Mouse (Mus musculus) CH12F3 (cell line): Measurements from ENCODE around the gene Npat.

Experiments
- in situ Hi-C: fragments of 300-500 bp; cut with MboI; formaldehyde crosslinking; loops from 2 replicates; pipeline ENCODE4 v1.14.3; 2020; ENCODE audit warnings: low sequenced_read_pairs

The Npat gene

GRCm38 (mm10) chr9:53609306-53609967 is 72.6 kb downstream of the Npat start:
- in situ Hi-C loops = no loop called here

DNA sequence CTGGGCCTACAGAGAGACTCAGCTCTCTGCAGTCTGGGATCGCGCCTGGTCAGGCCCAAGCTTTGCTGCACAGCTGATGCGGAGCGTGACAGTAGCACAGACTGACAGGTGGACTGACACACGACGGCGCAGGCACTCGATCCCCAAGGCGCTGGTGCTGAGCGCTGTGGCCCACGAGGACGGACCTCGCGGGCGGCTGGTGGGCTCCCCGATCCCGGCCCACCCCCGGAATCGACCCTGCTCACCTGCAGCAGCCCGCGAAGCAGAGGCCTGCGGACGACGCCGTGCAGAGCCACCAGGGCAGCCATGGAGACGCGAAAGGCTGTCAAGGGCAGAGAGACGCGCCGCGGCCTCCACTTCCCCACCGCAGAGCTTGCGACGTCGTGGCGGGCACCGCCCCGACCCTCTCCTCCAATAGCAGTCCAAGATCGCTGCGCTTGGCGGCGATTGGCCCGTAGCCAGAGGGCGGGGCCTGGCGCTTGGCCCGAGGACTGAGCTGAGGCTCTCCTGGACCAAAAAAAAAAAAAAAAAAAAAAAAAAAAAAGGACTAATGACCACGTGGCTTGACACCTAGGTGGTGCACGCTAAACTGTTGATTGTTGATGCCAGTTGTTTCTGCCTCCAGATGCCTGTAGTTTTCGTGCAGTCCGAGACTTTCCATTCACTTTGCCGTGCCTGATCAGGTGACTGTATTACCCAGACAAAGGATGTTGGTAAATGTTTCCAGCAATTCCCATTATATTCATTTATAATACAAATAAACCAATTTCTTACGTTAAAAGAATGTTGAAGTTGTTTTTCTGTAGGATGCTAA is 73.3 kb downstream of the Npat start, which contains the start of gene Acat1:
Gene Acat1 (minus strand): TSS at position 415 of the 814 bp plus-strand sequence.
- in situ Hi-C loops = no loop called here

- in situ Hi-C loops = no loop called here
These were observed 77.4 kb downstream of the Npat start for GRCm38 (mm10) chr9:53614286-53614685.

DNA sequence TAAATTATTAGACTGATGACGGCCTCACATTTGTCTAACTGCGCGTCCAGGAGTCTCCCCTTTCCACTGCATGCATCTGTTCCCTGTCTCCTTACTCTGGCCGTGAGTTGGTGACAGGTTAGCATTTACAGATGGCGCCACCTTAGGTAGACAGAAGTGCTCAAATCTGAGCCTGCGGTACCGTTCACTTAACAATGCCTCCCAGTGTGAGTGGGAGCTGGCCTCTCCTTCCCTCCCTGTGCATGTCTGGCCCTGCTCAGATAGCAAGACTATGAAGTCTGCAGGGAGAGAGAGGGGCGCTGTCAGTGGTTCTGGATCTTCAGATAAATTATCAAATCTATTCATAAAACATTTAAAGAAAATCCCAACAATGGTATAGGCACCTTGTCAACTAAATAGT is 78.4 kb downstream of the Npat start:
- in situ Hi-C loops = no loop called here
